Mouse (Mus musculus): ENCODE data around the gene Tspan7. TPM values are rescaled to one million over a fixed set of nuclear protein-coding genes. Genes with fewer than 3 reads are reported as not detected.

The Tspan7 gene
- polyA plus RNA-seq, 1 experiment from 2014 or later, result 79.9 TPM

Other genes starting within 250 kb of the Tspan7 start
- 0.10 and 0.28 TPM in 2 replicates for gene Otc, start 232.9 kb upstream of the Tspan7 start, polyA plus RNA-seq (2014; fragmentation: Nextera tagmentation; extraction: Ambion mirVana)
- gene Mid1ip1, start 229.9 kb downstream of the Tspan7 start, polyA plus RNA-seq (2014; fragmentation: Nextera tagmentation; extraction: Ambion mirVana), result 62.6 and 67.7 TPM in 2 replicates

All from stomach, embryonic 14.5 days (tissue).